Mouse (Mus musculus) adrenal gland, adult 18-20 months (tissue): ENCODE measurements around the gene Il34. TPM values are rescaled to one million over a fixed set of nuclear protein-coding genes. Genes with fewer than 3 reads are reported as not detected.

ENCODE experiments used
- DNase-seq, 2 experiments: peaks; one replicate each; pipeline ENCODE4 v3.0.0; 2021 to 2022; ENCODE audit warnings: low spot score in 2 of 2
- total RNA-seq, 2 experiments: library from RNA; stranded (reverse); gene quantifications; 1 replicate in 1 of 2; 2 replicates in 1 of 2; pipeline ENCODE4 v1.2.3; 2021

The Il34 gene
- total RNA-seq, 2 experiments from 2014 or later, result 18.0 to 86.4 TPM

DNA sequence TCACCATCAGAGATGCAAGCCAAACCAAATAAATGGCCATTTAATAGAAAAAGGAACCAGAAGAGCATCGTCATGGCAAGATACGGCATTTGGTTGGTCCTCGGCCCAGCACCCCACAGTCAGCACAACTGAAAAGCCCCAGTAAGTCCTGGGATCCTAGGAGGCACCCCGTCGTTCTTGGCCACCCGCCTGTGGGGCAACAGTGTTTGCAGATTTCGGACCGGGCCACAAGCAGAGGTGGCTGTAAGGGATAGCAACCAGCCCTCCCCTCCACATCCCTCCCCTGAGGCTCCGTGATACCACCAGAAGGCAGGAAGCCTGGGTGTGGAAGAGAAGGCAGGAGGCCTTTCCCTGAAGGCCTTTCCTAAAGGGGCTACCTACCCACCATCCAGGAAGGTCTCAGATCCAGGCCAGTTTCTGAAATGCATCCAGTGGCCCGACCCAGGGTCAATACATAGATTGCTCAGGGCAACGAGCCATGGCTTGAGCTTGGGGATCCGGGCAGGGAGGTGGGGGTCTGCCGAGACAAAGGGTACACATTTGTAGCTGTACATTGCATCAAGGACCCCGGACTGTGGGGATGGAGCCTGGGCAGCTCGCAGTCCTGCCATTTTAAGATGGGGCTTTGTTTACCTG is 63.8 kb downstream of the Il34 start:
- no peak for DNase-seq

DNA sequence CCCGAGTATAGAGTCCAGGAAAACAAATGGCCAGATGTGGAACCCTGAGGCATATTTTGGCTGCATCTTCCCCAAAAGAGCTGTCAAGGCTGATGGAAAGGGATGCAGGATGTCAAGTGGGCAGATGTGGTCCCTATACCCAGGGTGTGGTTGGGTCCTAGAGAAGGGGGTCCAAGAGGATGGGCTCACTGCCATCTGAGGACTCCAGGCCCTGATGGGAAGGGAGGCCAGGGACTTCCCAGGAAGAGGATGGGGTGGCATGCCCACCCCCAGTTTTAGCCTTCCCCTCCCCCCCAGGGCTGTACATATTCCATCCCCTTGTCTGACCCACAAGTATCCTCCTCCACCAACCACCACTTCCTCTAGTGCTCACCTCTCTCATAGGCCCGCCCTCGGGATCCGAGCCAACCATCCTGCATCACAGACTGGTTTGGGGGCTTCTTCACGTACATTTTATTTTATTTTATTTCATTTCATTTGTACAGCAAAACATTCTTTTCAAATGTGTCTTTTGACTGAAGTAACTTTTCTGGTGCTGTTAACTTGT is 65.0 kb downstream of the Il34 start:
- DNase-seq, result no peak

DNA sequence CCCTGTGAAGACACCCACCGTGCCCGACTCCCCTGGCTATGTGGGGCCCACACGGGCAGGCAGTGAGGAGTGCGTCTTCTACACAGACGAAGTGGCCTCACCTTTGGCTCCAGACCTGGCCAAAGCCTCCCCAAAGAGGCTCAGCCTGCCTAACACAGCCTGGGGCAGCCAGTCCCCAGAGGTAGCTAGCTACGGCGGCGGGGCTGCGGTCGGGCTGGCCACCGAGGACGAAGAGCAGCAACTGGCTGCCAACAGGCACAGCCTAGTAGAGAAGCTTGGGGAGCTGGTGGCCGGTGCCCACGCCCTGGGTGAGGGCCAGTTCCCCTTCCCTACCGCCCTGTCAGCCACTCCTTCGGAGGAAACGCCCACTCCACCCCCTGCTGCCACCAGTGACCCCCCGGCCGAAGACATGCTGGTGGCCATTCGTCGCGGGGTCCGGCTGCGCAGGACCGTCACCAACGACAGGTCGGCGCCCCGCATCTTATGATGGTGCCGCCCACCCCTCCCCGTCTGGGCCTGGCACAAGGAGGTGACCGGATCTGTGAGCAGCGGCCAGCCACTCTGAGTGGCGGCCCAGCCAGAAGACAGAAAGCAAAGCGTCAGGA is 67.0 kb downstream of the Il34 start:
- DNase-seq, result no peak

DNA sequence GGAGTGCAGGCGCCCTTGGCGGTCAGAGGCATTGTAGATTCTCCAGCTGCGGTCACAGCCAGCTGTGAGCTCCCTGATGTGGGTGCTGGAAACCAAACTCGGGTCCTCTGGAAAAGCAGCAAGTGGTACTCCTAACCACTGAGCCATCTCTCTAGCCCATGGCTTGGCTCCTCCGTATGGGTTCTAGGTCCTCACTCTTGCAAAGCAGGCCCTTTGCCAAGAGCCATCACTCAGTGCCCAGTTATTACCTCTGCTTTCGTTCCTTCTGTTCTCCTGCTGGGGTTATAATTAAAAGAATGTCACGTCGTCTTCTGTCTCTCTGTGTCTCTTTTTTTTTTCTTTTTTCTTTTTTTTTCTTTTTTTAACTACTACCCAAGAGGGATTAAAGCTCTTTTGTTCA is 72.7 kb downstream of the Il34 start:
- no peak for DNase-seq

DNA sequence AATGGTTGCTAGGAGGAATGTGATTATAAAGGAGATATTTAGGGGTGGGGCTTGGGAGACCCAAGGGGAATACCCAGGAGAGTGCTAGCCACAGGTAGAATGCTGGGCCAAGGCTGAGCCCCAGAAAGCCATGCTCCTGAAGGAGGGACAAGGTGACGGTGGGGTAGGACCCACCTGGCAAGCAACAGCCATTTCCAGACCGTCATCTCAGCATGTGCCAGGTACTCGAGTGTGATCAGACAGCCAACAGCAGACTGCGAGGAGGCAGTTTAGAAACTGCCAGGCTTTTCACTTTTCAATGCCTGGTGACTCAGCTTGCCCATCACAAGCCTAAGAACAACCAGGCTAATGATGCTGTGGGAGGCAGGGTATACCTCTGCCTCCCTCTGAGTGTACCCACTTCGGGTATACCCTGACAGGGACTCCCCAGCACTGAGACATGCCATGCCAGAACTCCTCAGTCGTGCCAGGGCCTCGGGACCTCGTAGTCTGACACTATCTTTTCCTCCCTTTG is 74.3 kb downstream of the Il34 start:
- DNase-seq, result no peak

DNA sequence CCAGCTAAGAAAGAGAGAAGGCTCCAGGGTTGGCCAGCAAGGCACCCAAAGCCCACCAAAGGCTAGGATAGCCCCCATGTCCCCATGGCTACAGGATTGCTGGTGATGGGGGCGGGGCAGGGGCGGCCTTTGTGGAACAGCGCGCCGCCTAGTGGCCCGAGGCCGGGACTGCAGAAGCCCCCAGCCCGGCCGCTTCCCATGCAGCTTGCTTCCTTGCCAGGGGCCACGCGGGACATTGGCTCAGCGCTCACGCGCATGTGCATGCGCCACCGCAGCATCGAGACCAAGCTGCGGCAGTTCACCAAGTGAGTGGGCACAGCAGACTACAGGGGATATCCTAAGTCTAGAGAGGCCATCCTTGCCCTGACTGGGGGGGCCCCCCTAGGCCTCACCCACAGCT is 78.8 kb downstream of the Il34 start:
- DNase-seq, result peak; percentile 66 to 67

DNA sequence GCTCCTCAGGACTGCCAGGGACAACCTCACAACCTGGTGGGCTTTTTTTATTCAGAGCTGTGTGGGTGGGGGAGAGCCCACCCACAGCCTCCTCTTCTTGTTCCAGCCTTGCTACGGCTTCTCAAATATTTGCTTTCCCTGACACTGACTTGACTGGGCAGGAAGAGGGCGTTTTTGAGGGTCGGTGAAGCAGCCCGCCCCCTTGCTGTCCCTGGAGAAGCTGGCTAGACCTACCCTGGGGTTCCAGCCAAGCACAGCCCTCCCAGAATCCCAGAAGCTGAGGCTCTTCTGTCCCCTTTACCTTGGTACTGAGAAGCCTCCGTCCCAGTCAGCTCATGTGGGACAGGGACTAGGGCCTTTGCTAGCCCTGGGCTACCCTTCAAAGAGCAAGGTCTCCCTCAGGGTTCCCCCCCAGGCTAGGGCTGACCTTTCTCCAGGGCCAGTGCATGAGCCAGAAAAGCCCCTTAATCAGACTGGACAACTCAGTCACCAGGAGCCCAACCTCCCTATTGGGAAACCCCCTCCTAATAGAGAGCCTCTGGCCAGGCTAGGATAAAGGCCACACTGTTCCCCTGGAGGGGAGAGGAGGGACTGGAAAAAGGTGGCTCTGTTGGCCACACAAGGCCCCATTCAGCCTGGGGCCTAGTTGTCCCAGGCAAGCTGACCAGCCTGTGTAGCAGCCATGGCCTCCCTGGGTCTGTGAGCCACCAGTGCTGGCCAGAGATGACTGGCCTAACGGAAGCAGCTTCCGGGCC is 80.5 kb downstream of the Il34 start:
- DNase-seq, result no peak

DNA sequence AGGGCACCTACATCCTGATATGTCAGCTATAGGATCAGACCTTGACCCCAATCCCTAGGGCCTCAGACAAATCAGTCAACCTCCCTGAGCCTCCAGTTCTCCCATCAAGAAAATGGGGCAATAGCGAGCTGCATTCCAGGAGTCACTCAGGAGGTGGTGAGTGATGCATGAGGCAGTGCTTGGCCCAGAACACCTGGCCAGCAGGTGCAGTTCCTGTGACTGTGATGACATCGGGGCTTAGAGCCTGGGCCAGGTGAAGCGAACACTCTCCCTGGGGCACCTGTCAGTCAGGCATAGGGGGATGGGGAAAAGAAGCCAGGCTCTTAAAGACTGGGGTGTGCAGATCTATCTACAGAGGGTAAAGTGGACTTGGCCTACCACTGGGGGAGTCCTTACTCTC is 81.2 kb downstream of the Il34 start:
- no peak for DNase-seq

DNA sequence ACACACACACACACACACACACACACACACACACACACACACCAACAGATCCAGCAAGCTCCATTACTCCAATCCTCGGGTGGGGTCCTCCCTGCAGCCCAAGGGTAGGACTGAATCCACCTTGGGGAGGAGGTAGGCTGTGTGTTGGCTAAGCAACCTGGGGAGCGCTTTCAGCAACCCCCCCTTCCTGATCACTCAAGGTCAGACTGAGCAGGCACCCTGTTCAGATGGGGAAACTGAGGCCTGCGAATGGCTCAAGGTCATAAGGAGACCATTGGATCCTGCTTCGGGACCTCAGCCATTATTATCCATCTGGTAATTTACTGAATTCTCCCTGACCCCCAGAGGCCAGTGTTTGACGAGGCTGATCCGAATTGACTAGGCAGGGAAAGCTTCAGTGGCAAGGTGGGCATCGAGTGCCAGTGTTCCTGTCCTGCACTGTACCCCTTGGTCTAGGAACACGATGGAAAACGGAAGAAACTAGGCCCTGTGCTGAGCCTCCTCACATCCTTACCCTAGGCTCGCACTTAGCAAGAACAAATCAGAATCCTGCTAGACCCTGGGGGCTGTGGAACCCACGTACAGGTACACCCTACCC is 83.2 kb downstream of the Il34 start:
- DNase-seq, result no peak

DNA sequence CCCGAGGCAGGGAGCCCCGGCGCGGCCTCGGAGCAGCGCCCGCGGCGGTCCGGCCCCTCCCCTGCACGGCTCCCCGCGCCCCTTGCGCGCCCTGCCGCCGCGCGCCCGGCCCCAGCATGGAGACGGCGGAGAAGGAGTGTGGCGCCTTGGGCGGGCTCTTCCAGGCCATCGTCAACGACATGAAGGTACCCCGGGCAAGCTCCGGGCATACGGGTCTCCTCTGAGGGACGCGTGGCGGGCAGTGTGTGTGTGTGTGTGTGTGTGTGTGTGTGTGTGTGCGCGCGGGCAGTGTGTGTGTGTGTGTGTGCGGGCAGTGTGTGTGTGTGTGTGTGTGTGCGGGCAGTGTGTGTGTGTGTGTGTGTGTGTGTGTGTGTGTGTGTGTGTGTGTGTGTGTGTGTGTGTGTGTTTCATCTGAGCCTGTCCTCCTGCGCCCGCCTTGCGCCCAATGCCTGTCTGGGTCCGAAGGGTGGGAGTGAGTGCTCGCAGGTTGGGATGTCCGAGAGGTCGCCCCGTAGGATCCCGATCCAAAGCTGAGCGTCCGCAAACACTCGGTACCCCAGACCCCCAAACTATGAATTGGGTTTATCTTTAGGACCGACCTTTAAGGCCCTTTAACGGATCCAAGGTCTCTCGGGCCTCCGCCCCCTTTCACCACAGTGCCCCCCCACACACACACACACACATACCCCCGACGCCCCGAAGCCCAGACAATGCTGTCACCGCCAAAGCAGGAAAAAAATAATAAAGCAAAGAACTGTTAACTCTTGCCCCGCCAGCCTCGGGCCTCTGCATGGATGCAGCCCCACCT is 83.9 kb downstream of the Il34 start:
- DNase-seq, result peak; percentile 50 to 58

DNA sequence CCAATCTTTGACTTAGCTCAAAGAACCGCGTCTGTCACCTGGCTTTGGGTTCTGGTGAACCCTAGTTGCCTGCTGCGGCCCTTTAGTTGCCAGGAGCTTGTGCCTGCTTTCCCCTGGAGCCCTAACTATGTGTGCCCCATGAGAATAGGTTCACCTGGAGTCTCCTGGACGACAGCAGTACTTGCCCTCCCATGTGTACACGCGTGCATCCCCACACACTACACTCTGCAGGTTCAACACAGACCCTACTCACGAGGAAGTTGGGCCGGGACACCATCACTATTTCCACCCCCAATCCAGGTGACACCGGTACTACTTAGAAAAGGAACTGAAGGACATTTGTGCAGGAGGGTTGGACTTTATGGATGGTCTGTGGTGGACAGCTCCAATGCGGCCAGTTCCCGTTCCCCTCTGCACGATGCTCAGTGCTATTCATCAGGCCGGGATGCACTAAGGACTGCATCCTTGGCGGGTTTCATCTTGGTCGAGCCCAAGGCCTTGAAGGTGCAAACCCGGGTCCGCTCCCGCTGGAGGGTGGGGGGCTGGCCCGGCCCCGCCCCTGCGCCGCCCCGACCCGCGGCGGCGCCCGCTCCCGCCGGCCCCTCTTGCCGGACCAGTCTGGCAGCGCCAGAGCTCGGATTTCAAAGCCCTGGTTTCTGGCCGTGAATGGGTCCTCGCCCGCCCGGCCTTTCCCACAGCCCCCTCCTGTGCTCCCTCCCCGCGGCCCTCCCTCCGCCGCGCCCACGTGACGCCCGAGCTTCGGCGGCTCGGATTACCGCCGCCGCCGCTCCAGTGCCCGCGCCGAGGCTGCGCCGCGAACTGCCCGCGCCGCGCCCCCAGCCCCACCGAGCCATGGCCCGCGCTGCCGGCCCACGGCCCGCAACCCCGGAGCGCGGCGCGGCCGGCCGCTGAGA is 84.8 kb downstream of the Il34 start, which contains the start of gene Mtss1l:
TSS of gene Mtss1l (plus strand) at position 792 of the 914 bp plus-strand sequence.
- DNase-seq, result peak; percentile 70

DNA sequence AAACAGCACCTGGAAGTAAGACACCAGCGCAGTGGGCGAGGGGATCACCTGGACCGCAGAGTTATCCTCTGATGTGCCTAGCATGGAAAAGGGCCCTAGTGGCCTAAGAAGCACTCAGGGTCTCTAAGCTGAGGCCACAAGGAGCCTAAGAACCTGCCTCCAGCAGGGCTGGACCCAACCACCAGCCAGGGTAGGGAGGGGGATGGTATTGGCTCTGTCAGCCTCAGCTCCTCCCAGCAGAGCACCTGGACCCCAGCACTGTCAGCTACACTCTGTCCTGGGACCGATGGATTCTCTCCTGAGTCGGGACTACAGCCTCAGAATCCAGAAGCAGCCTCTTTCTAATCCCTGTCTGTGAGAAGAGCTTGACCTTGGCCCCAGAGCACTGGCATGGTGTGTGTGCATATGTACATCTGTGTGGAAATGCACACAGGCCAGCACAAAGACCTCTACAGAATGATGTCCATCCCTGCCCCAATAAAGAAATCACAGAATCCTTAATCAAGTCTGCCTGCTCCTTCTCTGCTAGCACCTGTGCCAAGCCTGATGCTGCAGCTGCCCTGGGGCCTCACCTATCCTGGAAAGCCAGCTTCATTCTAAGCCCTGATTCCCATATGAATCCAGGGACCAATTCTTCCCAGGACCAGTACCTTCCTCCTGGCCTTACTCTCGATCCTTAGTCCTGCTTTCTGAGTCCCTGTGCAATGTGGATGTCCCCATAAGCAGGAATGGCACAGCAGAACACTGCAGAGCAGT is 85.6 kb downstream of the Il34 start:
- no peak for DNase-seq

DNA sequence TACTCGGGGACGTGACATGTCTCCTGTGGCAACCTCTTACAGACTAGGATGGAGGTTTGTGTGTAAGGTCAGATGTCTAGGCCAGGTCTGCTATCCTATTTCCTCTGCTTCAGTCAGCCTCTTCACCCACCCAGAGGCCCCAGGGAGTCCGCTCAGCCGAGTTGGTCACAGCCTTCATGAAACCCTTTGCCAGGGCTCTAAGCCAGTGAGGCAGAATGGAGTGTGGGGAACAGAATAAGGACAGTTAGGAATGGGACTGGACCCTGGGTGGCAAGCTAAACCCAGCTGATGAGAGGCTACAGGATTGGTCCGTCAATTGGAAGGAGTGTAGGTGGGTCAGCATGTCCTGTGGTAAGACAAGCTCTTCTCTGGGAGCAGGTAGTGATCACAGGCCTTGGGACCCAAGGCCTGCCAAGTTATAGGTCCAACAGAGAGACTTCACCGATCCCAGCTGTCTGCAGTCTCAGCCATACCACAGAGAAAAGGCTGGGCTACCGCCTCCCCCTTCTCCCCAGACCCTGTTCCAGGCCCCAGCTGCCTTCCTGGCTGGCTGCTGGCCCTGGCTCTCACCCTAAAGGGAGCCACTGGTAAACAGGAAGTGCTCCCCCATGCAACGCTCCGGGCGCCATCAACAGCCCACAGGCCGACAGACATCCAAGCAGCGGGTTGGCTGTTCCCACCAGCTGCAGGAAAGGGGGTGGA is 86.6 kb downstream of the Il34 start:
- no peak for DNase-seq

DNA sequence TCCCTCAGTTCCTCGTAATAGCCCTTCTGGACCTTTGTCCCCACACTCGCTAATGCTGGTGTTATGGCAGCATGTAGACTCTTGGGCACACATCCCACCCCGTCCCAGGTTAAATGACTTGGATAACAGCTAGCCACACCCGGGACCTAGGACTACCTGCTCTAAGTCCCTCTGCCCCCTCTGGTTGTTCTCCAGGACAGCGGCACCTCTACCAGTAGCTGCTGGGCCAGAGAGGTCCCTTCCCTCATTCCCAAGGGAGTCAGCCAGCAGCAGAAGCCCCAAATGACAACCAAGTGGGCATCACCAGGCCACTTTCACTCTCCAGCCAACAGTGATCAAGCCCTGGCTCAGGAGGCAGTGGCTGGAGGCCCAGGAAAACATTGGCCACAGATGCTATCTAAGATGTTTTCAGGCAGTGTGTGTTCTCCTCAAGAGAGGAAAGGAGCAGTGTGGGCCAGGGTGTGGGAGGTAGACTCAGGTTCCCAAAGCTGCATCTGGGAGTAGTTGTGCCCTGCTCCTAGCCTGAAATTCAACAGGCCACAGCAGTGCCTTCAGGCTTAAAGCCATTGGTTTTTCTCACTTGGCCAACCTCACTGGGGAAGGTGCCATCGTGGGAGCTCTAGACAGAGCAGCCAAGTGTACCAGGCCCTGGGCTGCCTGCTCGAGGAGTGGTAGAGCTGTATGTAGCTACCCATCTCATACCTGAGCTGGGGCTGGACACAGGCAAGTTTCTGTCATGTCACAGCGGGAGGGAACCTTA is 87.3 kb downstream of the Il34 start:
- no peak for DNase-seq

DNA sequence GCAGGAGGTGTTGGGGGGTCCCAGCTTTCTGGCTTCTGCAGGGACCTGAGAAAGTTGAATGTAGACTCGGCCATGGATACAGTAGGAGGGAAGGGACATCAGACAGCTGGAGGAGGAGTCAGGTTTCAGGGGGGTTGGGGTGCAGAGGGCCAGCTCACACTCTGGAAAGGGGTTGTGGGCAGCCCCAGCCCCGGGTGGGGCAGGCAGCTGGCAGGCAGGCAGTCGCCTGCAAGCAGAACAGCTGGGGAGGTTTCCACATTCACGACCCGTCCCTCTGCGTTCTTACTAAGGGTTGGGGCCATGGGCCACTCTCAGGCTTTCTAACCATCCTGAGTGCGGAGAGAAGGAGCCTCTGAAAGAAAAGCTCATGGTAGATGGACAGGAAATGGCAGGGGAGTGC is 88.6 kb downstream of the Il34 start:
- DNase-seq, result no peak

DNA sequence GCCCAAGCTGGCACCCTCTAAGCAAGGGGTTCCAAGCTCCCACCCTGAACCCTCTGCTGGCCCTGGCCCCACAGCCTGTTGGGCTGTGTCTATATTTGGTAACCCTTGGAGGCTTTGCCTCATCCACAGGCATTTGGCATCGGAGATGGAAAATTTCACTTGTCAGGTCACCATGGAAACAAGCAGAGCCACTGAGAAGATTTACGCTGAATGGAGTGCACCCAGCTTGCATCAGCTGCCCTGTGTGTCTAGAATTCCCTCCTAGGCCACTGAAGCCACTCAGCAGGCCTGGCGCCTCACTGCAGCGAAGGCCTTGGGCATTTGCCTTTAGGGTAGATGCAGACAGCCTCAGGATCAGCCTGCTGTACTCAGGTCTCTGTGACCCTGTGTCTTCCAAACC is 89.6 kb downstream of the Il34 start:
- peak; percentile 34 to 40 for DNase-seq

DNA sequence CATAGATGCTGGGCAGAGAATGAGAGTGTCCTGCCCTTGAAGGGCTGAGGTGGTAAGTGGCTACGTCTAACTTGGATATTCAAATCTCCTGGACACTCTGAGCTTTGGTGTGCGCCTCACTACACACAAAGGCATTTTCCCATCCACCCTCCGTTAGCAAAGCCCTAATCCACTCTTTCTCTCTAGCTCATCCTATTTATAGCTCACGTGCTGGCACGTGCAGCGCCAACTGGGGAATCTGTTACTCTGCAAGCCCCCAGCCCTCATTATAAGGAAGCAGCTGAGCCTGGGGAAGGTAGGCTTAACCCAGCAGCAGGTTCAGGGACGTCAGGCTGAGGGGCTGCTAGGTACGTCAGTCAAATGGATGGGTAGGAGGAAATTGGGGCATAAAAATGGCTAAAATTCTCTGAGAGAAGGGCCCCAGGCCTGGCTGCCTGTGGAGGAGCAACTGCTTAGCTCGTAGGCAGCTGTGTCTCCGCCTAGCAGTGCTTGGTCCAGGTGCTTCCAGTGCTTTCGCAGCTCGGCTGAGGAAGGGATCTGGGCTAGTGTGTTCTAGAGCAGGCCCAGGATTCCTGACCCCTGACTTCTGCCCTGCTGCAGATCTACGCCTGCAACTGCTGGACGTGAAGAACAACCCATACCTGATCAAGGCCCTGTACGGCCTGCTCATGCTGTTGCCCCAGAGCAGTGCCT is 90.8 kb downstream of the Il34 start:
- no peak for DNase-seq
